Mouse (Mus musculus) megakaryocyte, embryonic 14.5 days (primary cell): ENCODE data around the gene Enpp6.

Experiments used
- FLI1 ChIP-seq: IDR thresholded peaks from 2 replicates; pipeline ENCODE4 v1.6.1; 2012; ENCODE audit warnings: low read length, inconsistent platforms, mixed read lengths
- GATA1 ChIP-seq: IDR thresholded peaks from 3 replicates; pipeline ENCODE4 v1.6.1; 2012; ENCODE audit warnings: mixed read lengths, low read length, inconsistent platforms, borderline replicate concordance

GRCm38 (mm10) chr8:46963619-46964145 is 23.0 kb upstream of the Enpp6 start:
- TF ChIP-seq GATA1 (no peak), FLI1 (no peak)
